Mouse (Mus musculus) olfactory bulb, adult 2 months (tissue): ENCODE measurements around the gene Bglap2.
"Not testable (repeated sequence)": the region's sequence is repeated elsewhere in the genome, so short reads cannot be mapped to it uniquely, and the experiment has no call there.

Source experiments
- CTCF ChIP-seq: fragments of 200-500 bp; IDR thresholded peaks from 2 replicates; pipeline ENCODE4 v1.5.1; 2012; ENCODE audit warnings: low read depth, mild to moderate bottlenecking, low read length, moderate library complexity; ENCODE audit not compliant: insufficient read depth
- POLR2A ChIP-seq: fragments of 200-500 bp; IDR thresholded peaks from 2 replicates; pipeline ENCODE4 v1.6.1; 2012; ENCODE audit warnings: mild to moderate bottlenecking, low read depth, low read length, moderate library complexity; ENCODE audit not compliant: insufficient read depth

- TF ChIP-seq CTCF, POLR2A: not testable (repeated sequence)
Measured at GRCm38 (mm10) chr3:88366830-88367428, 11.6 kb downstream of the Bglap2 start.
